Mouse (Mus musculus) thymus, adult 18-20 months (tissue): ENCODE measurements around the gene Ndufs2.

Experiments
- DNase-seq, 2 experiments: peaks; one replicate each; pipeline ENCODE4 v3.0.0; 2022; ENCODE audit warnings: mixed read lengths in 2 of 2

Gene Ndufs2

GRCm38 (mm10) chr1:171193911-171194830 lies 57.0 kb downstream of the Ndufs2 start:
- DNase-seq = no peak

GRCm38 (mm10) chr1:171193093-171193840 lies 57.9 kb downstream of the Ndufs2 start:
- DNase-seq = no peak

- no peak for DNase-seq
These were observed 58.9 kb downstream of the Ndufs2 start for GRCm38 (mm10) chr1:171192283-171192682.

- no peak for DNase-seq
These were observed 60.4 kb downstream of the Ndufs2 start for GRCm38 (mm10) chr1:171190832-171191231.

DNA sequence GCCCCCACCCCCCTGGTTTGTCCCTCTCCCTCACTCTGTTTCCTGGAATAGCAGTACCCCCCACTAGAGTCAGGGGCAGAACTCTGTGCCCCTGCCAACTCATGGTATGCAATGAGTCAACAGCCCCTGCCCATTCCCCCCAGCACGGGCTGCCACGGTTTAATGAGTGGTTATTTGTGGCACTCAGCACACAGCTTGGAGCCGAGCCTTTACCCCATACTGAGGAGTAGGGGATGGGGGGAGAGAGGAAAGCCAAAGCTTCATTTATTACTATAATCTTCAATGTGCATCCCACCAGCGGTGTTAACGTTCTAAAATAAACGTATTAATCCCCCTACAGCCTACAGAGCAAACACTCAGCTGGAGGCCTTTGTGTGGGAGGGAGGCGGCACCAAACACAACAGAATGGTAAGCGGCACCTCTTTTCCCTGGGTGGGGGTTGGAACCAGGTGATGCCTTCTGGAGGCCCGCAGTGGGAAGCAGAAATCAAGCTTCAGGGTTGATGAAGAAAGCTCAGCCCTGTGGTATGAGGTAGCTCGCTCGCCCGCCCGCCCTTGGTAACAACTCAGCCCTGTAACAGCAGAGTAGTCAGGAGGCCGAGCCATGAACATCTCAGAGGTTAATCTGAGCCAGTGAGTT lies 61.6 kb downstream of the Ndufs2 start:
- no peak for DNase-seq

DNA sequence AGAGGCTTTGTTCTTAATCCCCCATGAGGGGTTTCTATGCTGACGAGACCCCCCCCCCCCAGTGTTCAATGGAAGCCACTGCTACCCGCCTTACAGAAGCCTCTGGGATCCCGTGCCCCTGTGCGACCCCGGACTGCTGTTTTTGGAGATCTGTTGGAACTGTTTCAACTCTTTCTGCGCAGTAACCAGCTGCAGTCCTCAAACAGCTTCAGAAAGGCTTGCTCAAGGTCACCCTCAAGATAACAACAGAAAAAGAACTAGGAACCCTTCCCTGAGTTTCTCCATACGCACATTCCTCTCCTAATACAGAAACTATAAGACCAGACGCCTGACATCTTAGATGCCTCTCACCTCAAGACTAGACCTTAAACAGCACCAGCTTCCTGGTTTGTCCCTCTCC lies 62.1 kb downstream of the Ndufs2 start:
- no peak for DNase-seq

DNA sequence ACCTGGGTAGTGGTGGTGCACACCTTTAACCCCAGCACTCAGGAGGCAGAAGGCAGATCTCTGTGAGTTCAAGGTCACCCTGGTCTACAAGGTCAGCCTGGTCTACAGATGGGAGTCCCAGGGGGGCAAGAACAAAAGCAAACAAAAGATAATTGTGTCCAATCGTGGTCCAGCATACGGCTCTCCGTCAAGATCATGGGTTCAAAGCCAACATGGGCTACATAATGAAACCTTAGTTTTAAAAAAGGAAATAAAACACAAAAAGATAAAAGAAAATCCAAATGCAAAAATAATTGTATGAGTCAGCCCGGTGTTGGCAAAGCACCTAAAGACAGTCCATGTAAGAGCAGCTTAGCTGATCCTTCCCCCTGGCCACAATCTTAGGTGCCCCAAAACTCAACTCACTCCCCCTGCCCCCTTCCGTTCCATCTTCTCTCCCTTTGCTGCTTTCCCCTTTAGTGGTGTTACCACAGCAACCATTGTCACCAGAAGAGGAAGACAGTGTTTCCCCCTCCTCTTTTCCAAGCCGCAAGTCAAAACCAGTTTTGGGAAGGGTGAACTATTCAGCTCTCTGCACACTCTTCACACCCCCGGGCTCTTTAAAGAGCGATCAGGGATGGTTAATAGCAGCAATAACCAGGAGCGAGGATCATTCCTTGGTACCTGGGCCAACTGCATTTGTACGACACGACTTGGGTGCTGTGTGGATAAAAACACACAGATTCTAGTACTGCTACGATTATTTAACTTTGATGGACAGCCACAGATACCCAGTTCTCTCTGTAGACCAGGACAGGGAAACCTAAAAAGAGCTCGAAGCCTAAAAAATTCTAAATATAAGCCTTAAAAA lies 63.1 kb downstream of the Ndufs2 start:
- DNase-seq = no peak

- no peak for DNase-seq
These were observed 65.5 kb downstream of the Ndufs2 start for GRCm38 (mm10) chr1:171185655-171186054.
